Comparison of ENCODE assay signal across 8 mouse cellular contexts in the genomic region with DNA sequence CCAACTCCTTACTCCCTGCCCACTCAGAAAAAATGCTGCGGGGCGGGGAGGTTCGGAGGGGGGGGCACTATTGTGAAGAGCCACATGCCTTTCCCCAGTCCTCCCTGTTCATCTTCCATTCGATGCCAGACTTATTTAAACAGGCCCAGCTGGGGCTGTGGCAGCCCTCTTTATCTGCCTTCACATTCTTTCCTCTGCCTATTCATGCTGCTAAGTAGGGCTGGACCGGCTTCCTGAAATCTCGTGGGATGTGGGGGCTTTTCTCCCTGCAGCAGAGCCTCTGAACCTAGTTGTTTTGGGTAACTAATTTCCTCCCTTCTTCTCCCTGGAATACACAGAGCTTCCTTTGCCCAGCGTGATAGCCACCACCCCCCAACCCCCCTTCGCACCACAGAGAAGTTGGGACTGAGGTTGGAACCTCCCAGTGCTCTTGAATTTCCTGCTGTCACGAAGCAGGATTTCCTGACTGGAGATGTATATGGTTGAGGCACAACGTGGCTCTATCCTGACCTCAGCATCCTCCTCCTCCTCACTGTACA.
DNase-seq lines count a peak whose midpoint lies in the region; ATAC-seq and TF ChIP-seq lines count a peak whose summit lies in the region.
"Had no signal": no experiment of that assay in that cellular context is flagged by ENCODE, and none has a peak within 500 bp of the region (broad histone marks: within the 10 kb centered on the region; RNA-seq: fewer than 3 reads in every experiment).

No protein-coding gene starts in this region.

- peaks cover 13% of the 10 kb centered on the region for H3K4me1 ChIP-seq in heart, adult 2 months (ENCODE audit: control insufficient read depth, insufficient read depth, low read length)

- no peak for TF ChIP-seq POLR2A in heart, adult 2 months (IDR thresholded peaks at IDR 0.05; ENCODE audit: insufficient read depth, low read depth, low read length)

- no peak for TF ChIP-seq CTCF in heart, adult 2 months (IDR thresholded peaks at IDR 0.05)

- intact Hi-C loops in heart, adult 2 months (cut with DNase I): loop anchor here (5.0 kb wide), 1 partner anchor 113 kb away; no protein-coding TSS in a partner anchor

- no peak for ATAC-seq in inflammation-experienced regulatory T-cells, adult 6 months

- no peaks in the 10 kb centered on the region for H3K79me2 ChIP-seq in heart, adult 2 months (replicated peaks; ENCODE audit: control insufficient read depth, insufficient read depth, low read length)

- WGBS in heart, adult 2 months: 5% methylated on average over 10 of the region's 10 CpGs

- peak; percentile 61 for DNase-seq in embryo, embryonic 10.5 days (ENCODE audit: low spot score)
- peak; percentile 39 to 47 for DNase-seq in heart, adult 2 months
- DNase-seq in kidney, adult 8-10 months: peak; percentile 55 to 60
- DNase-seq in lung, postnatal 25 days (ENCODE audit: low spot score): peak; percentile 60
- DNase-seq in testis, postnatal 10 days (ENCODE audit: low spot score): no peak
- DNase-seq in thymus, postnatal 14 days: no peak

- no peaks in the 10 kb centered on the region for H3K27me3 ChIP-seq in heart, adult 2 months (ENCODE audit: control insufficient read depth, insufficient read depth, low read length)

- no peak overlapping the region for H3K4me3 ChIP-seq in heart, adult 2 months
- H3K4me3 ChIP-seq: erythroblast, embryonic 14.5 days had no signal

- peaks cover 3% of the 10 kb centered on the region for H3K36me3 ChIP-seq in heart, adult 2 months (ENCODE audit: control insufficient read depth, insufficient read depth, low read length)

- H3K27ac ChIP-seq in heart, adult 2 months: peak overlapping the region; percentile 63

- H3K9ac ChIP-seq in heart, adult 2 months (ENCODE audit: low read depth, low read length): no peak overlapping the region

- TF ChIP-seq EP300 in heart, adult 2 months (IDR thresholded peaks at IDR 0.05; ENCODE audit: insufficient read depth, low read depth, low read length): no peak

Comparison
In these comparisons a context has a peak if more than half of its experiments do, and no peak if none do; other contexts are left out.
1. DNase-seq: peak in embryo, embryonic 10.5 days (single experiment), heart, adult 2 months (2 of 2), kidney, adult 8-10 months (2 of 2) and lung, postnatal 25 days (single experiment); none in testis, postnatal 10 days (single experiment) and thymus, postnatal 14 days (single experiment).